Mouse (Mus musculus) C3H10T1/2 (cell line): ENCODE data around the gene BC025446. TPM values are rescaled to one million over a fixed set of nuclear protein-coding genes. Genes with fewer than 3 reads are reported as not detected.

Experiments used
- polyA plus RNA-seq, 2 experiments: library from polyadenylated mRNA; unstranded; fragments of >200 nt; fragmentation: generic; extraction: Trizol; gene quantifications; one replicate each; pipeline ENCODE4 v1.2.1; 2012; ENCODE audit warnings: missing spikeins in 2 of 2

BC025446 gene
- polyA plus RNA-seq = under 1 TPM; 0.05 to 0.51 TPM

GRCm38 (mm10) chr15:75215778-75216691 is at the start of gene BC025446:
Gene BC025446, plus strand, starts transcription at chr15:75216376.

GRCm38 (mm10) chr15:75268121-75268520 is 51.9 kb downstream of the BC025446 start, which contains the start of gene Ly6f:
Gene Ly6f, plus strand, starts transcription at chr15:75268421.

Other genes with a start within 250 kb of the BC025446 start
- under 1 TPM; 0.21 to 0.27 TPM for gene Ly6i, start 232.9 kb upstream of the BC025446 start, polyA plus RNA-seq
- gene Ly6a, start 218.3 kb upstream of the BC025446 start, polyA plus RNA-seq = 1,000 to 10,000 TPM in 1 of 2 experiments, 100 to 1,000 TPM in 1; 272 to 1,142 TPM
- 100 to 1,000 TPM in 1 of 2 experiments, 10 to 100 TPM in 1; 82.2 to 222 TPM for gene Ly6c1, start 167.5 kb upstream of the BC025446 start, polyA plus RNA-seq
- 10 to 100 TPM; 20.3 to 66.1 TPM for gene Ly6c2, start 104.4 kb upstream of the BC025446 start, polyA plus RNA-seq
- gene Ly6g, start 61.1 kb upstream of the BC025446 start, polyA plus RNA-seq = not detected
- 1 to 10 TPM in 1 of 2 experiments, under 1 TPM in 1; 0.19 to 3.0 TPM for gene Ly6f, start 52.0 kb downstream of the BC025446 start, polyA plus RNA-seq